Mouse (Mus musculus) c-Kit-negative CD71-positive TER-119-positive erythroid progenitor cells, embryonic 14.5 days (primary cell): ENCODE data around the gene Rhog.
"Not testable (repeated sequence)": the region's sequence is repeated elsewhere in the genome, so short reads cannot be mapped to it uniquely, and the experiment has no call there.

ENCODE experiments used
- DNase-seq: peaks from one replicate; pipeline ENCODE4 v3.0.0-alpha.2; 2013; ENCODE audit warnings: low read depth, low spot score

Gene Rhog

DNA sequence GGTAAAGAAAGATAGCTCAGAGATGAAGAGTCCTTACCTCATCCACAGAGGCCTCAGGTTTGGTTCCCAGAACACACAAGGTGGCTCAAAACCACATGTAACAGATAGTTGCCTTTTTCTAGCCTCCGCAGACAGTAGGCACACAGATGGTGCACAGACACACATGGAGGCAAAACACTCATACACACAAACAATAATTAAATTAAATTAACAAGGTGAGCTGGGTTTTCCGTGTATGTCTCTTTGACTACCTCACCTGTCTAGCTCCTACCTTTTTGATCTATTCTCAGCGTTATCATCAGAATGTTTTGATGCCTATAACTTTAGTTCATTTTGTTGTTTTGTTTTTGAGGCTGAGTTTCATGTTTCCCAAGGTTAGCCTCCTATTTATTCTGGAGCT, at the start of gene Rhog:
Gene Rhog (minus strand): TSS at position 101 of the 400 bp plus-strand sequence.
- DNase-seq = no peak

DNA sequence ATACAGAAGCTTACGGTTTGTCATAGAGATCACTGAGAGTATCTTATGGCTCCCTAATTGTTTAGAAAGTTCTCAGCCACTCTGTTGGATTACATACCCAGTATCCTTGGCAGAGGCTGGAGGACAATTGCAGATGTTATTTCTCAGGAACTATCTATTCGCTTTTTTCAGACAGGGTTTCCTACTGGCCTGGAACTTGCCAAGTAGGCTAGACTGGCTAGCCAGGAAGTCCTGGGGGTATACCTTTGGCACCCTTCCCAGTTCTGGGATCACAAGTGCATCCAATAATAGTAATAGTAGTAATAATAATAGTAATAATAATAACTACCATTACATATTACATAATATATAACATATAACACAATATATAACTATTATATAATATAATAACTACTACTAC, 49.7 kb upstream of the Rhog start:
- no peak for DNase-seq

DNA sequence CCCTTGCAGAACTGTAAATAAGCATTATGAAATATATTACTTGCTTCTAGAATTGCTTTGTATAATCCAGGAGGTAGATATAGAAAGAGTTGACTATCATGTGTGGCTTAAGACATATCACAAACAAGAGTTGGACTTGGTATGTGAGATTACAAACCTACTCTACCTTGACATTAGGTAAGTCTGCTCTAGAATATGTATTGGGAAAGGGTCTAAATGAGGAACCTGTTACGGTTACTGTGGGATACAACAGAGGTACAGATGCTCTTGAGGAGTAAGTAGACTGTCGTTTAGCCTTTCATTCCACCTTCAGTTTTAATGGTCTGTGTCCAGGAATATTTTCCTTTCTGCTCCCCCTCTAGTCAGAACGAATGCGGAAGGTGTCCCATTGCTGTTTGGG, 46.6 kb upstream of the Rhog start:
- DNase-seq = no peak

DNA sequence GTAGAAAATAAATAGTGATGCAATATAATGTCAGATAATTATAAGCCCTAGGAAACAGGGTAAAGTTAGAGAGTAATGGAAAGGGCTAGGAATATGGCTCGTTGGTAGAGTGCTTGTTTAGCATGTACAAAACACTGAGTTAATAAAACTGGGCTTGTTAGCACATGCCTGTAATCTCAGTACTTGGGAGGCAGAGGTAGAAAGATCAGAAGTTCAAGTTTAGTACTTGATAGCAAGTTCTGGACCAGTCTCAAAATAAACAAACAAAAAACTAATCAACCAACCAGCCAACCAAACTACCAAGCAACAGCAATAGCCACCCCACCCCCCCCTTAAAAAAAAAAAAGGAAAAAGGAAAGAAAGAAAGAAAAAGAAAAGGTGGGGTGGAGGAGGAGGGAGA, 44.9 kb upstream of the Rhog start:
- DNase-seq = no peak

DNA sequence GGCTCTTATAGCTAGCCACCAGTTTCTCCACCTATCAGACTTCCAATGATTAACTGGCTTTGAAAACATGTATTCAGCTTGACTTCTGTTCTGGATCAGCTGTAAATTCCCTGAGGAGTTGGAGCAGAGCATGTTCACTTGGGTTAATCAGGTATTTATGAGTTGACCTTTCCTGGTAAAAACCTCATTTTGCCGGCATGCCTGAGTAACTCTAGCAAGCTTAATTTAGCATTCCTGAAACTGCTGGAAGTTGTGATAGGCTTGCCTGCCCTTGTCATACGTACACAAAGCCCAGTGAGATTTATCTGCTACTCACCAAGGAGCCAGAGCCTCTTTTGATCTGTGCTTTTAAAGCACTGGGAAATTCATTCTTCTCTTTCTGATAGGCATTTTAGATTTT, 37.4 kb upstream of the Rhog start:
- no peak for DNase-seq

DNA sequence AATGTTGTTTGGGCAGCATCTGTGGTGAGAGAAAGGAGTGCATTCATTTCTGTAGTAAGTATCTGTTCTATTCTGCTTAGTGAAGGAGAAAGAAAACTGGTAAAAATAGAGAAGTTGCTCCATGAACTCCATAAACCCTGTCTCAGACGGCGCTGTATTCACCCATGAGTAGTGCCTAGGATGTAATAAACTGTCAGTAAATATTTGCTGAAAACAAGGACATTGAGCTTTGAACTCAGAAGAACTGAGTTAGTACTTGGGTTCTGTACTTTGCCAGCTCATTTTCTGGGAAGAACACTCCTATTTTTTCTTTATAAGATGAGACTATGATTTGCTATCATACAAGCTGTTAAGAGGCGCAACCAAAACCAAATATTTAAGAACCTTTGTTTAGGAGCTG, 36.4 kb upstream of the Rhog start:
- no peak for DNase-seq

DNA sequence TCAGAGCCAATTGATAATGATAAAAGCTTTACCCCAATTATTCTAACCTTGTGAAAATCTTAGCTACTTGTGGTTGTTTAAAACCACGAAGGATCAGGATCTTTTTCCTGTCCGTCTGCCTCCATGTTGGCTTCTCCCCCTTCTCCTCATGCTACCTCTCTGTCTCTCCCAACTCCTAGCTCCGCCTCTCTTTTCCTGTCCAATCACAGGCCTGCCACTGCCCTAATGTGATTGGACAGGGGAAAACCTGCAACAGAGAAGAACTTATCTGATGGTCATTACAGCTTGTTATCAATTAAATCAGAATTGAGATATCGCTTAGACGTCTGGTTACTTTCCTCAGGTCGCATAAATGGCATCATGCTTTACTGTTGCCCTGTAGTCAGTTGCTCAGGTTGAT, 33.6 kb upstream of the Rhog start:
- no peak for DNase-seq

DNA sequence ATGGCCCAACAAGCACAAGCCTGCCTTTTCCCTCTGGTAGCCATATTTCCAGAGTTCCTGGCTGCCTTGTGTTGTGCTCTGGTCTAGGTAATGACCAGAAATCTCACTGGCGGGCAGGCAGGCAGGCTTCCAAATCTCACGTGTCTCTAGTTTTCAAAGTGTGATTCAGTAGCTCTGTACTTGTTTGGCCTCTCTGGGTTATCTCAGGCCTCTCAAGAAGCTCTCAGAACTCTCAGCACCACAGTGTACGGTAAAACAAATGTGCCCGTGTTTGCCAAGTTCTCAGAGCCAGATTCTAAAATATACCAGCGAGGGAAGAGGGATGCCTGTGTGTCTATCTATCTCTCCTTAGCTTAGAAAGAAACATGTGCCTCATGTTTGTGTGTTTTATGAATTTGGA, 26.4 kb upstream of the Rhog start:
- DNase-seq = no peak

DNA sequence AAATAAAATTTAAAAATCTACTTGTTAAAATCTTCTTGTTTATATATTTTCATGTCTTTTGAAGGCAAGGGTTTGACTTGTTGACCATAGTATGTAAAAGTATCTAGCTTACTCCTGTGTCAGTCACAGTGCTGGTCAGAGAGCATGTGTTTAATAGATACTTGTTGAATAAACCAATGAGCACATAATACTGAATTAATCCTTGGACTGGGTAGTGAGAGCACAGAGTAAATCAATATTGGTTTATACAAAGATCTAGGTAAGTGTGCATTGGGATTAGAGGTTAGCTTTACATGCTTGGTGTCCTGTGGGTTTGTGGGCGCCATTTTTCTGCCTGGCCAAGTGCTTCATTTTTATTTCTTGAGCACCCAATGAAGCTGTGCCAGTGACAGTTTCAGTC, 25.5 kb upstream of the Rhog start:
- no peak for DNase-seq

DNA sequence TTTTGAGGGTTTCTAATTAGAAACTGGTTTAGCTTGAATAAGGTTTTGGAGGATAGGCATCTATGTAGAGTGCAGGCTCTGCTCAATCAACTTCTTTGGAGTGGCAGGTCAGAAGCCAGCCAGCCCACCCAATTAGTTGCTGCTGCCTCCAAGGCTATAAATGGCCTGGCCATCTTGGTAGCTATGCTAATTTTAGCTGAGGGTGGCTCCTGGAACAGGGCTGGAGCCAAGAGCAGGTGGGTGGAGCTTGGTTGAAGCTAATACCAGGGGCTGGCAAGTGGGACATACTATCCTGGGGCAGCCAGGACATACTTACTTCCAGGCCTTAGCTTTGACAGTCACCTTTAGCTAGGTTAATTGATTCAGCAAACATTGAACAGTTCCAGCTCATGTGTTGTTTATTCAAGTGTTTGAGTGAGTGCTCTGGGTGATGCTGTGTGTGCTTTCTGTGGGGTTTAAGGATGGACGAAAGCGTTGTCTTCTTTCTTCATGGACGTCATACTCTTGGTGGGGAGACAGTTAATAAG, 16.6 kb upstream of the Rhog start:
- DNase-seq = no peak

DNA sequence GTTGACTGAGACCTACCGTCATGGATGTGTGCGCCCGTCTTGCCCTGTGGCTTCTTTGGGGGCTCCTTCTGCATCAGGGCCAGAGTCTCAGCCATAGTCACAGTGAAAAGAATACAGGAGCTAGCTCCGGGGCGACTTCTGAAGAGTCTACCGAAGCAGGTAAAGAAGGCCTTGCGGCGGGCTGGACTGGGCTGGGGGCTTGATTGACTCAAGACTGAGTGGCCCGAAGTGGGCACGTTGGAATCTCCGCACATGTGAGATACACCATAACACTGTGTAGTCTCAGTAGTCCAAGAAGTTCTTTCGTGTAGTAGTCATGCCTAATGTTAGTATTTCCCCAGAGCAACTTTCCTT, 12.5 kb upstream of the Rhog start:
- no peak for DNase-seq

DNA sequence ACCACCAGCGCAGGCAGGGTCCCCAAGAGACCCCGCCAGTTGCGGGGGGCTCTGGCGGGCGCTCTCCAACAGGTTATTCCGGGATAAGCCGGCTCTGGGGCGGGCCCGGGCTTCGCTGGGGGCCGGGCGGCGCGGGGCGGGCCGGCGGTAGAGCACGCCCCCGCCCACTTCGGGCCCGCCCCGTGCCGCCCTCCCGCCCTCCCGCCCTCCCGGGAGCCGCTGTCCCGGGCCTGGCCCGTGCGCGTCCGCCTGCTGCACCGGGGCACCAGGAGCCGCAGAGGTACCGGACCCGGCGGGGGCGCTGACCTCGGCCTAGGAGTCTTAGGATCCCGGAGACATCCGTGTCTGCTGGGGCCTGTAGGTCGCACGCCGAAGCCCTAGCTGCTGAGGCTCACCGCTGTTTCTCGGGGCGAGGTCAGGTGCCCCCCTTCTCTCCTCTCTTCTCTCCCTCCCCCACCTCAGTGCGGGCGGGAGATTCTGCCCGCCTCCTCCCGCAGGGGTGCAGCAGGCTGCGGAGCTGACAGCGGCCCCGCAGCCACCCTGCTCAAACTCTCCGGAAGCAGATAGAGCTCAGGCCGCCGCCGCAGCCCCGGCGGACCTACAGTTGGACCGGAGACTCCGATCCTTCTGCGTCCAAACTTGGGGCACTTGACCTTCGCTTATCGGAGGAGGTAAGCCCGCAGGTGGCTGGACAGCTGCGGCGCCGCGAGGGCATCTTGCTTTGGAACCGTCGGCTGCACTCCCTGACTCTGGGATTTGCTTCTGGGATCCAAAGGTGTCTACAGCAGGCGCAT, 11.9 kb upstream of the Rhog start, which contains the start of gene Stim1:
Gene Stim1 (plus strand): TSS at position 206 of the 794 bp plus-strand sequence.
- peak; percentile 68 for DNase-seq

DNA sequence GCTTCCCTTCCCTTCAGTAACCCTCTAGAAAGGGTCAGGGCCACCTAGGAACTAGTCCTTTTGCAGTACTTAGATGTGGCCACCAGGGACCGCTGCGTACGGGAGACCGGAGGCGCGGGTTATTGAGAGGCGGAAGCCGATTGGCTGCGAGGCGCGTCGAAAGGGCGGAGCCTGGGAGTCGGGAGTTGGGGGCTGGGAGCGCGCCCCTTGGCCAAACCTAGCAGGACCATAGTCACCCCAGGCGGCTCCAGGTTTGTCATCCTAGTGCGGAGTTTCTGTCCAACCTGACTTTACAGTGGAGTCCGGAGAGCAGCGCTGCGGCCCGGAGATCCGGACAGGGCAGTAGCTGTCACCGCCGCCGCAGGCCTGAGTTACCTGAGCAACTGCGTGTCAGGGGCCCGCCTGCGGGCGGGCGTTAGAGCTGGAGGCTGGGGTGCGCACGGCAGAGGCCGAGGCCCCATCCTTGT, 11.3 kb upstream of the Rhog start:
- DNase-seq = peak; percentile 92

DNA sequence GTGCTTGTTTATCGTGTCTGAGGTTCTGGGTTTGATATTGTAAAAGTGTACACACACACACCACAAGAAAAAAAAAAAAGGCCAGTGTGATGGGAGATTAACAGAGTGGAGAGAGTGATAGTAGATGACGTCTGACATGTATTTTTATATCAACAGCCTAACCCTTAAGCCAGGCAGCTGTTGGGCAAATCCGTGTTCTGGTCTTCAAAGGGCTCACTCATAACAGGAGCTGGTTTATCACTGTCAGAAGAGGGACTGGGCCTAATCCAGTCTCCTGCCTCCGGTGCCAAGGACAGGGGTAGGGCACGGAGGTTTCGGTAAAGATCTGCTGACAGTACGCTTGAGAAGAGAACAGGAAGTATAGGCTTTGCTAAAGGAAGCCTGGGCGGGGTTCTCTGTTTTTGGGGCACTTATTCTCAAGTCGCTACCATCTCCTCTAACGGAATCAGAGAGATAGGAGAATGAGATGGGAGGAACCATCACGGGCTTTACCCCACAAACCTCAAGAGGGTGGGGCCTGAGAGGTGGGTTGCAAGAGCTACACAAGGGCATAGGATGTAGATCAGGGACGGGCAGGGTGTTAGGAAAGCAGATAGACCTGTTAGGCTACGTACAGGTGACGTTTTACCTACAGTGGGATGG, 10.7 kb upstream of the Rhog start:
- peak; percentile 58 for DNase-seq

DNA sequence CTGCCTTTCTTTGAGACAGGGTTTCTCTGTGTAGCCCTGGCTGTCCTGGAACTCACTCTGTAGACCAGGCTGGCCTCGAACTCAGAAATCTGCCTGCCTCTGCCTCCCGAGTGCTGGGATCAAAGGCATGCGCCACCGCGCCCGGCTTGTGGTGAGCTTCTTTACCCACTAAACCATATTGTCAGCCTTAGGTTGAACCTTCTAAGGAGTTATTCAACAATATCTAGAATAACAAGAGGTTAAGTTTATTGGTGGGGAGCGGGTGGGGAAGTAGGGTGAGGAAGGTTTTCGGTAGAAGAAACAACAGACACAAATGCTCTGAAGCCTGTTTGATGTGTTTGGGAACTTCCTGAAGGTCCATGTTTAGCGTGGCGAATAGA, 10.2 kb upstream of the Rhog start:
- not testable (repeated sequence) for DNase-seq

DNA sequence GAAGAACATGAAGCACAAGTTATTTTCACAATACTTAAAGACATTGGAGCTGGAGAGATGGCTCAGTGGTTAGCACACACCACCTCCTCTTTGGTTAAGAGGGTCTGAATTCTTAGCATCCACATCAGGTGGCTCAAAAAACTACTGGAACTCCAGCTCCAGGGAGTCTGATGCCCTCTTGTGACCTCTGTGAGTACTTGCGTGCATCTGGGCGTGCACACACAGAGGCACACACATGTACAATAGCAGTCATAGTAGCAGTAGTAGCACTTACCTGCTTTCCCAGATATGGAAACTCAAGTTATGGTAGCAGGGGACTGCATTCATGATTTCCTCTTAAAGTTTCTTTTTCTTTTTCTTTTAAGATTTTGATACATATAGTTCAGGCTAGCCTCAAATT, 7.2 kb upstream of the Rhog start:
- DNase-seq = no peak

DNA sequence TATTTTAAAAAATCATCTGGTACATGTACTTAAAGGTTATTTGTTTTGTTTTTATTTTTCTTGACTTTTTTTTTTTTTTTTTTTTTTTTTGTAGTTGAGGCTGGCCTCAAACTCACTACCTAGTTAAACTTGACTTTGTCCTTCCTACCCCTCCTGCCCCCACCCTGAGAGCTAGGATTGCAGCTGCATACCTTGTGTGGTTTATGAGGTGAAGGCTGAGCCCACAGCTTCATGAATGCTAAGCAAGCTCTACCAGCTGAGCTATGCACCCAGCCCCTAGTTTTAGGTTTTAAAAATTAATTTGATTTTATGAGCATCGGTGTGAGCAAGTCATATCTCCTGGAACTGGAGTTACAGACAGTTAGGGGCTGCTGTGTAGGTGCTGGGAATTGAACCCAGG, 4.7 kb upstream of the Rhog start:
- no peak for DNase-seq

DNA sequence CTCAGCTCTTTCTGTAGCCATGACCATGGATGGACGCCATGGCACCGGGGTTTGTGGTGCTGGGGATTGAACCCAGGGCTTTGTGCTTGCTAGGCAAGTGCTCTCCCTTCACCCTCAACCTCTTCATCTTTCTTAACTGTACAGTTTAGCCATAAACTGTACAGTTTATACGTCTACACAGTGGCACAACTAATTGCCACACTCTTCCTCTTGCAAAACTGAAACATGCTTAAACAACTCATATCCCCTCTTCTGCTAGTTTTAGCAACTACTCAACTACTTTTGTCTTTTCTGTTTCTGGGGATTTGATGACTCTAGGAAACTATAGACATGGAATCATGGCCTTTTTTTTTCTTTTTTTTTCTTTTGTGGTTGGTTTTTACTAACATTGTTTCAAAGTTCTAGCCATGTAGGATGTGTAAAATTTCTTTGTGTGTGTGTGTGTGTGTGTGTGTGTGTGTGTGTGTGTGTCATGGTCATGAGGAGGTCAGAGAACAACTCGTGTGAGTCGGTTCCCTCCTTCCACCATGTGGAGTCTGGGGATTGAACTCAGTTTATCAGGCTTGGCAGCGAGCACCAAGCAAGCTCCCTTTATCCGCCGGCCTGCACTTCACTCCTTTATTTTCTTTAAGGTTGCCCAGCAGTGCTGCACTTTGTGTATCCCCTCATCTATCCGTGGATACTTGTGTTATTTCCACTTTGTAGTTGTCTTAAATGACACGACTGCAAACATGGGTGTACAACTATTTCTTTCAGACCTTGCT, 4.0 kb upstream of the Rhog start:
- no peak for DNase-seq

DNA sequence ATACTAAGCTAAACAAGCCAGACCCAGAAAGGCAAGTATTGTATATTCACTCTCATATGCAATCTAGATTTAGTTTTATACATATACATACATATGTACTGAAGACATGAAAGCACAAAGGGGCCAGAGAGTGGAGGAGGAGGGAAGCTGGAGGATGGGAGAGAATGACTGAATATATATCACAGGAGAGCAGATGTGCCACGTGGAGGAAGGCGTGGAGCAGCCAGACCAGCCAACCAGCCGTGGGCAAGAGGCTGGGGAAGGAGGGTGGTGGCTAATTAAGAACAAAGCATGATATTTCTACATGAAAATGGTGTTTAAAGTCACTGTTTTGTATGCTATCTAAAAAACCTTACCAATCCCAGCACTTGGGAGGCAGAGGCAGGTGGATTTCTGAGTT, 2.9 kb upstream of the Rhog start:
- no peak for DNase-seq

DNA sequence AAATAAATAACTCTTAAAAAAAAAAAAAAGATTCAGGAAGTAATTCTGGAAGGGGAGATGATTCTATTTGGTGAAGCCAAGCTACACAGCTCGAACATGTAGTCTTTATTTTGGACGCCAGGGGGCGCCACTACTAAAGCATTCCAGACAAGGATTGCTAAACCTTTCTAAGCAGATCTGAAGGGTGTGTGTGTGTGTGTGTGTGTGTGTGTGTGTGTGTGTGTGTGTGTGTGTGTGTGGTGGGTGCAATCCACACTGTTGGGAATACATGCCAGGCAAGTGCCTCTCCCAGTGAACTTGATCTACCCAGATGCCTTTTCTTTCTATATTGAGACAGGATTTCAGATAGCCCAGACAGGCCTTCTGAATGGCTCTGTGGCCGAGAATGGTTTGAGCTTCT, 2.3 kb upstream of the Rhog start:
- peak; percentile 67 for DNase-seq

DNA sequence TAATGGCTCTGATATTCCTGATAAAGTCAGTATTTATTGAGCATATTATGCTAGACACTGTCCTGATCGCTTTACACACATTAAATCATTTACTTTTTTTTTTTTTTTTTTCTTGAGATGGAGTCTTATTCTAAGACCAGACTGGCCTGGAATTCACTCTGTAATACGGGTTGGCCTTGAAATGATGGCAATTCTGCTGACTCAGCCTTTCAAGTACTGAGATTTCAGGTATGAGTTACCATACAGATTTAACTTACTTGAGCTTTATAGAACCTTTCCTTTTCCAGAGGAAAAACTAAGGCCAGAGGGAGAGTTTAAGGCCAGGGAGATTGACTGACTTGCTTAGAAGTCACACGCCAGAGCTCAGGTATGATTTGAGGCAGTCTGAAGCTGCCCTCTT, 782 bp upstream of the Rhog start:
- DNase-seq = no peak

DNA sequence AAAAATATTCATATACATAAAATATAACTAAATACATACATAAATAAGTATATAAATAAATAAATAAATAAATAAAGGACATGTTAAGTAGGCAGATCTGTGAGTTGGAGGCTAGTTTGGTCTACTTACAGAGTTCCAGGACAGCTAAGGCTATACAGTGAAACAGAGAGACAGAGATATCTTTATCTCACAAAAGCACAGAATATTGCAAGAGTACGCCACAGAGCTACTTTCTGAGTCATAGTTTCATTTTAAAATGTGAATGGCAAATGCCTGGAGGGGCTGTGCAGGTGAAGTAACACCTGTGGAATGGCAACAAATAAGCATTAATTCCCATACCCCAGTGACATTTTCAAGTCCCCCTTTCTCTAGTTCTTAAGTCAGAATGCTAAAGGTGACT, 2.2 kb downstream of the Rhog start:
- no peak for DNase-seq
